Mouse (Mus musculus): ENCODE data around the gene Fam184b. TPM values are rescaled to one million over a fixed set of nuclear protein-coding genes. Genes with fewer than 3 reads are reported as not detected.

Gene Fam184b
- total and polyA plus RNA-seq, 3 experiments = not detected

DNA sequence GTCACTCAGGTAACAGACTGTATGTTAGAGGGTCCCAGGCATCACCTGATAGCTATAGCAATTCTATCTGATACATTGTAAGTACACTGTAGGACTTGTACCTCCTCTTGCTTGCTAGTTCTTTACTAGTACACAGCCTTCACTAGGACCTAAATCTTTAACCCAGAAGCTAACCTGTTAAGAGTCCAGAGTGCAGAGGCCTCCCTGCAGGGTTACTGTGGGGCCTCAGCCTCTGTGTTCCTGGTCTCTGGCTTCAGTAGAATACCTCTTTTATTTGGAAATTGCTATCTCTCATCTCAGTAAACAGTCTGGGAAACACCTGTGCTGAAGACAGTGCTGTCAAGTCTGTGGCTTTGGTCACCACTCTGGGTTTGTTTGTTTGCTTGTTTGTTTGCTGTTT lies 143.4 kb downstream of the Fam184b start:
- peaks cover 6 to 54% of the 10 kb centered on the region in 2 experiments for H3K4me1 ChIP-seq (ENCODE audit: control insufficient read depth in 1 of 2, insufficient read depth in 2 of 2)
- TF ChIP-seq POLR2AphosphoS2 (IDR thresholded peaks at IDR 0.05; ENCODE audit: low read depth, low read length) = no peak
- TF ChIP-seq PAX5 (IDR thresholded peaks at IDR 0.05; ENCODE audit: low read length) = no peak
- TF ChIP-seq MAZ (IDR thresholded peaks at IDR 0.05; ENCODE audit: low read depth, low read length) = no peak
- no peak for TF ChIP-seq CTCF (conservative IDR thresholded peaks at IDR 0.05 in 1 of 2, IDR thresholded peaks at IDR 0.05 in 1 of 2; ENCODE audit: low read depth in 2 of 2, low read length in 2 of 2)
- no peak for TF ChIP-seq ZKSCAN1 (IDR thresholded peaks at IDR 0.05; ENCODE audit: borderline replicate concordance, low read depth, low read length)
- TF ChIP-seq ETS1 (conservative IDR thresholded peaks at IDR 0.05; ENCODE audit: low read depth, low read length) = no peak
- TF ChIP-seq ZMIZ1 (IDR thresholded peaks at IDR 0.05; ENCODE audit: low read depth, low read length) = no peak
- TF ChIP-seq USF1 (IDR thresholded peaks at IDR 0.05; ENCODE audit: low read depth, low read length) = no peak
- TF ChIP-seq RAD21 (IDR thresholded peaks at IDR 0.05; ENCODE audit: low read depth, low read length) = no peak
- no peak for TF ChIP-seq E2F4 (IDR thresholded peaks at IDR 0.05; ENCODE audit: insufficient replicate concordance, low read depth, low read length)
- no peak for TF ChIP-seq SMC3 (IDR thresholded peaks at IDR 0.05; ENCODE audit: low read depth, low read length)
- no peak for TF ChIP-seq UBTF (IDR thresholded peaks at IDR 0.05; ENCODE audit: low read depth, low read length)
- TF ChIP-seq TCF12 (IDR thresholded peaks at IDR 0.05; ENCODE audit: low read depth, low read length) = no peak
- TF ChIP-seq CHD1 (IDR thresholded peaks at IDR 0.05; ENCODE audit: low read depth, low read length) = no peak
- no peak for TF ChIP-seq CHD2 (IDR thresholded peaks at IDR 0.05; ENCODE audit: low read length)
- TF ChIP-seq ZC3H11A (IDR thresholded peaks at IDR 0.05; ENCODE audit: low read depth, low read length) = no peak

DNA sequence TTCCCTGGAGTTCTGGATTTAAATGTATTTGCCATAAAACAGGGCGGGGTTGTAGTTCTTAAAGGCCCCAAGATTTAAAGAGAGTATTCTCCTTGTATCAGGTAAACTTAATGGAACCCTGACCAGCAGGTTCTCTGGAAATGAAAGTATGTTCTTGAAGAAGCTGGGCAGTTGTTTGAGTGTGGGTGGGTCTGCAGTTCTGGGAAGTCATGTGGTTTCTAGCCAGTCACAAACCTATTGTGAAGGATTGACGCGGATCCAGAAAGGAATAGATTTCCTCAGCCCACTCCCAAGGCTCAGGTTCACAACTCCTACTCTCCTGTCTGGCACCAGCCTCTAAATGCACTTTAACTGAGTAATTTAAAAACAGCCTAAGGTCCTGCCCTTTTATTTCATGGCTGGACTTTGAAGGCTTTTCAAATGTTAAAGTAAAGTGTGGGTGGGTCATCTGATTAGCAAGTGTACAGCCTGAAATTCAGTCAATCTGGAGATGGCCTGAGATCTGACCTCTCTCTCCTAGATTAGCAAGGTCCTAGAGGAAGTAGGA lies 143.9 kb downstream of the Fam184b start:
- no peak for DNase-seq (ENCODE audit: extremely low read depth)
- peaks cover 6 to 54% of the 10 kb centered on the region in 2 experiments for H3K4me1 ChIP-seq (ENCODE audit: control insufficient read depth in 1 of 2, insufficient read depth in 2 of 2)
- in situ Hi-C loops (cut with MboI; ENCODE audit: low pct_ligation_motif_present, low pct_unique_long_range_greater_than_20kb, low sequenced_read_pairs) (no loop called here), dilution Hi-C loops (cut with MboI; ENCODE audit: extremely low pct_ligation_motif_present, extremely low pct_unique_long_range_greater_than_20kb, low sequenced_read_pairs) (no loop called here)
- TF ChIP-seq ELF1 (IDR thresholded peaks at IDR 0.05; ENCODE audit: low read depth, low read length) = no peak
- no peak for TF ChIP-seq MAX (IDR thresholded peaks at IDR 0.05; ENCODE audit: low read length)
- no peak for TF ChIP-seq TBP (conservative IDR thresholded peaks at IDR 0.05; ENCODE audit: low read depth, low read length)
- no peak for TF ChIP-seq RAD21 (IDR thresholded peaks at IDR 0.05; ENCODE audit: low read depth, low read length)
- TF ChIP-seq MAFK (IDR thresholded peaks at IDR 0.05; ENCODE audit: insufficient replicate concordance, low read length) = no peak
- no peak for TF ChIP-seq GABPA (IDR thresholded peaks at IDR 0.05; ENCODE audit: insufficient replicate concordance, low read depth, low read length)
- no peak for TF ChIP-seq PAX5 (IDR thresholded peaks at IDR 0.05; ENCODE audit: low read length)
- no peak for TF ChIP-seq EP300 (IDR thresholded peaks at IDR 0.05; ENCODE audit: low read length)
- no peak for TF ChIP-seq MXI1 (IDR thresholded peaks at IDR 0.05; ENCODE audit: low read depth, low read length)
- no peak for TF ChIP-seq CHD2 (IDR thresholded peaks at IDR 0.05; ENCODE audit: low read length)
- no peak for TF ChIP-seq IRF4 (IDR thresholded peaks at IDR 0.05; ENCODE audit: low read depth, low read length)
- TF ChIP-seq BHLHE40 (IDR thresholded peaks at IDR 0.05; ENCODE audit: low read depth, low read length) = no peak
- no peak for TF ChIP-seq SIN3A (IDR thresholded peaks at IDR 0.05; ENCODE audit: low read length)
- no peak for TF ChIP-seq RCOR1 (conservative IDR thresholded peaks at IDR 0.05; ENCODE audit: low read depth, low read length)
- no peak for TF ChIP-seq E2F4 (IDR thresholded peaks at IDR 0.05; ENCODE audit: insufficient replicate concordance, low read depth, low read length)
- no peak for TF ChIP-seq NELFE (IDR thresholded peaks at IDR 0.05; ENCODE audit: low read depth, low read length)
- H3K27me3 ChIP-seq (replicated peaks) = peaks cover 2% of the 10 kb centered on the region
- no peak overlapping the region for H3K9ac ChIP-seq (ENCODE audit: insufficient read depth, low read depth)
- H3K4me2 ChIP-seq (ENCODE audit: insufficient read depth, low read depth, poor library complexity, severe bottlenecking) = no peak overlapping the region
- H3K79me2 ChIP-seq (replicated peaks; ENCODE audit: control insufficient read depth, extremely low read depth, insufficient read depth, poor library complexity, severe bottlenecking) = peaks cover 16% of the 10 kb centered on the region
- no peaks in the 10 kb centered on the region for H3K9me3 ChIP-seq (replicated peaks; ENCODE audit: low read length)
- H3K36me3 ChIP-seq (replicated peaks in 1 of 2; ENCODE audit: control insufficient read depth in 1 of 2, insufficient read depth in 1 of 2, low read length in 1 of 2) = peaks cover 24 to 50% of the 10 kb centered on the region in 2 experiments
- H3K27ac ChIP-seq (ENCODE audit: insufficient read depth, low read depth) = no peak overlapping the region
- H3K4me3 ChIP-seq (replicated peaks in 1 of 3; ENCODE audit: low read depth in 2 of 3, low read length in 2 of 3, poor library complexity in 1 of 3) = no peak overlapping the region

More for the DNA sequence above, 143.4 kb downstream of the Fam184b start:
- in situ Hi-C loops (cut with MboI; ENCODE audit: low pct_ligation_motif_present, low pct_unique_long_range_greater_than_20kb, low sequenced_read_pairs) = no loop called here
- Histone ChIP-seq H3K9me3 (replicated peaks; ENCODE audit: low read length) (no peaks in the 10 kb centered on the region), H3K27me3 (replicated peaks) (peaks cover 2% of the 10 kb centered on the region), H3K79me2 (replicated peaks; ENCODE audit: control insufficient read depth, extremely low read depth, insufficient read depth, poor library complexity, severe bottlenecking) (peaks cover 16% of the 10 kb centered on the region), H3K36me3 (replicated peaks in 1 of 2; ENCODE audit: control insufficient read depth in 1 of 2, insufficient read depth in 1 of 2, low read length in 1 of 2) (peaks cover 29 to 54% of the 10 kb centered on the region in 2 experiments), H3K9ac (ENCODE audit: insufficient read depth, low read depth) (peak overlapping the region; percentile 32), H3K4me2 (ENCODE audit: insufficient read depth, low read depth, poor library complexity, severe bottlenecking) (0 out of 2 replicates have a peak overlapping the region, but pooled peaks have one; percentile 22), H3K27ac (ENCODE audit: insufficient read depth, low read depth) (no peak overlapping the region), H3K4me3 (replicated peaks in 1 of 3; ENCODE audit: low read depth in 2 of 3, low read length in 2 of 3, poor library complexity in 1 of 3) (no peak overlapping the region)
- DNase-seq (ENCODE audit: extremely low read depth) = no peak
- dilution Hi-C loops (cut with MboI; ENCODE audit: extremely low pct_ligation_motif_present, extremely low pct_unique_long_range_greater_than_20kb, low sequenced_read_pairs) = no loop called here
